Mouse (Mus musculus) forebrain, embryonic 13.5 days (tissue): ENCODE measurements at regions not wholly inside any gene's neighbourhood (a gene's known extent, or its start where the extent isn't known, plus 50 kb on each side); places are given as distances from the start of the nearest gene placed in this dataset.

Source experiments
- ATAC-seq: fragments of 200-750 bp; cut with Nextera tagmentation; 2 replicates; pipeline ENCODE4 v1.8.0; 2017
- H3K27ac ChIP-seq: fragments of 300-500 bp; sonication (generic); 2 replicates; pipeline ENCODE4 v1.5.1; 2015; ENCODE audit warnings: inconsistent platforms, mild to moderate bottlenecking, moderate library complexity
- H3K27me3 ChIP-seq: fragments of 300-500 bp; sonication (generic); 2 replicates; pipeline ENCODE4 v1.6.1; 2015; ENCODE audit warnings: mild to moderate bottlenecking, inconsistent platforms
- H3K36me3 ChIP-seq: fragments of 300-500 bp; sonication (generic); 2 replicates; pipeline ENCODE4 v1.6.1; 2015; ENCODE audit warnings: mild to moderate bottlenecking, inconsistent platforms; ENCODE audit not compliant: poor library complexity, severe bottlenecking
- H3K4me1 ChIP-seq: fragments of 300-500 bp; sonication (generic); 2 replicates; pipeline ENCODE4 v1.6.1; 2015; ENCODE audit warnings: inconsistent platforms
- H3K4me2 ChIP-seq: fragments of 300-500 bp; sonication (generic); 2 replicates; pipeline ENCODE4 v1.6.1; 2015; ENCODE audit warnings: inconsistent platforms, mild to moderate bottlenecking, moderate library complexity
- H3K4me3 ChIP-seq: fragments of 300-500 bp; sonication (generic); 2 replicates; pipeline ENCODE4 v1.5.1; 2015; ENCODE audit warnings: mild to moderate bottlenecking, inconsistent platforms
- H3K9ac ChIP-seq: fragments of 300-500 bp; sonication (generic); 2 replicates; pipeline ENCODE4 v1.6.1; 2015; ENCODE audit warnings: mild to moderate bottlenecking, inconsistent platforms
- H3K9me3 ChIP-seq: fragments of 300-500 bp; sonication (generic); replicated peaks from 2 replicates; pipeline ENCODE4 v1.6.1; 2016; ENCODE audit warnings: inconsistent platforms
- WGBS: fragments of 180-500 bp; shearing (Covaris S2); methylation state at CpG from one replicate; pipeline ENCODE4 v1.1.7; 2015; 5-methylcytosine and 5-hydroxymethylcytosine counted together

- H3K4me1 ChIP-seq: no peaks in the 10 kb centered on the region
- no peak overlapping the region for H3K4me2 ChIP-seq
- no peak overlapping the region for H3K4me3 ChIP-seq
- no peak overlapping the region for H3K9ac ChIP-seq
- H3K27ac ChIP-seq: no peak overlapping the region
- no peaks in the 10 kb centered on the region for H3K27me3 ChIP-seq
- 65% methylated on average over 5 of the region's 5 CpGs for WGBS
- no peaks in the 10 kb centered on the region for H3K36me3 ChIP-seq
- H3K9me3 ChIP-seq: no peaks in the 10 kb centered on the region
- no peak for ATAC-seq
Measured at GRCm38 (mm10) chr6:93152431-93153208, 209.3 kb upstream of the Adamts9 start.

DNA sequence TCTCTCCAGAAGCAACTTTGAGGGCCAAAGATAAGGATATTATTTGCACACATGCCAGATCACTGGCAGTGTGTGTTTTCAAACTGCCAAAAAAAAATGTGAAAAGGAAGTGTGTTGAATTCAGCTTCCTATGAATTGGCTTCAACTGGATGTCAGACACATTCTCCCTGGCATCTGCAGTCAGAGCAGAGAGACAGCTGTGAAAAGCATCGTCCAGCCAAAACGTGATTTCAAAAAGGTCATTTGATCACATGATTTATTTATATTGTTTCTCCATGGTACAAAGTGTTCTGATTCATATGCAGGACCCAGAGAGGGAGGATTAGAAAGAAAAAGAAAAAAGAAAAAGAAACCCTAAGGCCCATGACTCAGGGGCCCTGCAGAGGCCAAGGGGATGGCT is 207.2 kb upstream of the Adamts9 start:
- no peaks in the 10 kb centered on the region for H3K27me3 ChIP-seq
- H3K9ac ChIP-seq: no peak overlapping the region
- H3K27ac ChIP-seq: no peak overlapping the region
- no peaks in the 10 kb centered on the region for H3K36me3 ChIP-seq
- WGBS: 44% methylated on average over 2 of the region's 2 CpGs
- H3K4me2 ChIP-seq: no peak overlapping the region
- no peak for ATAC-seq
- no peaks in the 10 kb centered on the region for H3K4me1 ChIP-seq
- H3K4me3 ChIP-seq: no peak overlapping the region
- H3K9me3 ChIP-seq: no peaks in the 10 kb centered on the region; the same call in 1 of the 2 replicates

GRCm38 (mm10) chr6:93149956-93150355 is 206.7 kb upstream of the Adamts9 start:
- H3K4me2 ChIP-seq: no peak overlapping the region
- no peaks in the 10 kb centered on the region for H3K27me3 ChIP-seq
- no peak overlapping the region for H3K4me3 ChIP-seq
- H3K36me3 ChIP-seq: no peaks in the 10 kb centered on the region
- H3K4me1 ChIP-seq: no peaks in the 10 kb centered on the region
- WGBS: 36% methylated on average over 4 of the region's 4 CpGs
- no peak overlapping the region for H3K9ac ChIP-seq
- H3K27ac ChIP-seq: no peak overlapping the region
- ATAC-seq: no peak
- no peaks in the 10 kb centered on the region; the same call in 1 of the 2 replicates for H3K9me3 ChIP-seq

DNA sequence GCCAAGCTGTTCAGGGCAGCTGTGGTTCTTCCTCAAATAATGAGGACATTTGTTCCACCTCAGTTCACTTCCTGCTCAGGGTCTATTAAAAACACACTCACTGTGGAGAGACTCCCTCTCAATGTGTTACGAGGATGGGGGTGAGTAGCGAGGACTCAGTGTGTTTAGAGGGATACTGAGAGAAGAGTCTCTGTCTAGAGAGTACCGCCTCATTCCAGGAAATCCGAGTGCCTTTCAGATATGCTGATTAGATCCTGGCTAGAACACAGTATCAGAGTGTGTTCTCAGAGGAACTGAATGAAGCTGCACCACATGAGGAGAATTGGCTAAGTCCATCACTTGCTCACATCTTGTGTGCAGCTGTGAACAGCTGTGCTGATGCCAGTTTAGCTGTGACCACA is 197.0 kb upstream of the Adamts9 start:
- no peaks in the 10 kb centered on the region for H3K36me3 ChIP-seq
- H3K4me2 ChIP-seq: no peak overlapping the region
- 0 out of 2 replicates have a peak, but pooled peaks cover 8% of the 10 kb centered on the region for H3K4me1 ChIP-seq
- H3K27ac ChIP-seq: no peak overlapping the region
- no peak overlapping the region for H3K4me3 ChIP-seq
- WGBS: 31% methylated on average over 4 of the region's 4 CpGs
- H3K27me3 ChIP-seq: no peaks in the 10 kb centered on the region
- no peak for ATAC-seq
- no peaks in the 10 kb centered on the region for H3K9me3 ChIP-seq
- H3K9ac ChIP-seq: no peak overlapping the region

GRCm38 (mm10) chr6:93133940-93134339 is 190.6 kb upstream of the Adamts9 start:
- no peak overlapping the region for H3K4me2 ChIP-seq
- no peak overlapping the region for H3K27ac ChIP-seq
- ATAC-seq: no peak
- H3K36me3 ChIP-seq: no peaks in the 10 kb centered on the region
- 84% methylated on average over 5 of the region's 5 CpGs for WGBS
- no peak overlapping the region for H3K4me3 ChIP-seq
- H3K4me1 ChIP-seq: peaks cover 7% of the 10 kb centered on the region; the same call in 1 of the 2 replicates
- H3K9me3 ChIP-seq: no peaks in the 10 kb centered on the region
- H3K9ac ChIP-seq: no peak overlapping the region
- peaks cover 3% of the 10 kb centered on the region; the same call in 1 of the 2 replicates for H3K27me3 ChIP-seq

DNA sequence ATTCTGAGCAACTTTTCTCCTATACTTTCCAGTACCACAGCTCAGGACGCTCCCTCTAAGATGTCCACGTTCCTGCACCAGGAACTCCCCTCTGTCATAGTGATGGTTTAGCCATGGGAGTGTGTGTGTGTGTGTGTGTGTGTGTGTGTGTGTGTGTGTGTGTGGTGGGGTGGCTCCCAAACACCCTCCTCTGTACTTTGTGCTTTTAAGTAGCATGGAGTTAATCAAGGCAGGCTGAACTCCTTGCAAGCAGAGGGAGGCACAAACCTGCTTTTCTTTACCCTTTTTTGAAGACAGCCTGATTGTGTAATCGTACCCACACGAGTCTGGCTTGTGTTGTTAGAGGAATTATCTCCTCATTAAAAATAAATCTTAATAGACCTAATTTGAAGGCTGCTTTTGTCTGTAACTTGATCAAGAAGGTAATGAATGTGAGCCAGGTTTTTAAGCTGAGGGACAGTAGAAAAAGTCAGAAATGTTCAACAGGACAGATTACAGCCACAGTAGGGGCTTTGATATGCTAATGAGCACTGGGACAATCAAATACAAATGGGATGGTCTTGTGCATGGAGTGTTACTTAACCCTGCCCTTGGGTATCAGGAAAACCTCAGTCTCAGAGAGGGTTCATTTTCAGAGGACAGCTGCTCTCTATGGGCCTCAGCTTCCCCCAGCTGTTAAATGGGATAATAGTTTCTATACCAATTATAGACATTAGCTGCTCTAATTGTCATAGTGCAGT is 187.8 kb upstream of the Adamts9 start:
- Histone ChIP-seq H3K9ac (no peak overlapping the region), H3K27ac (no peak overlapping the region), H3K36me3 (no peaks in the 10 kb centered on the region), H3K4me1 (peaks cover 7% of the 10 kb centered on the region; the same call in 1 of the 2 replicates), H3K4me3 (no peak overlapping the region), H3K27me3 (peaks cover 3% of the 10 kb centered on the region; the same call in 1 of the 2 replicates), H3K9me3 (no peaks in the 10 kb centered on the region), H3K4me2 (no peak overlapping the region)
- ATAC-seq: no peak
- 19% methylated on average over 4 of the region's 4 CpGs for WGBS

DNA sequence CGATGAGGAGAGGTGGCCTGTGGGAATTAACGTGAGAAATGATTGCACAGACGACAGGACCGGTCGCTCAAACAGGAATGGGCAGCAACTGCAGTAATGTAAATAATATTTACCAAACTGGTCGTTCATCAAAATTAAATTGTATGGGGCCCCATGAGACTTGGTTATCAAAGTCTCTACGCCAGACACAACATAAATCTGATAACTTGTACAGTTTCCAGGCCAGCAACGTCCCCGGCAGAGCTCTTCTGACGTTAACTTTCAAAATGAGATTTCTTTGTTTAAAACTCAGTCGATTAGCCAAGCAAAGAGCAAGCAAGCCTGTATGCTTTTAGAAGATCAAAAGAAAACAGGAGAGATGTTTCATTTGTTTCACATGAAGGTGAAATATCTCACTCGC is 176.2 kb upstream of the Adamts9 start:
- Histone ChIP-seq H3K4me2 (no peak overlapping the region), H3K4me1 (peaks cover 7% of the 10 kb centered on the region; the same call in 1 of the 2 replicates), H3K9ac (no peak overlapping the region), H3K36me3 (no peaks in the 10 kb centered on the region), H3K9me3 (no peaks in the 10 kb centered on the region), H3K4me3 (no peak overlapping the region), H3K27ac (no peak overlapping the region), H3K27me3 (no peaks in the 10 kb centered on the region)
- ATAC-seq: no peak
- WGBS: 74% methylated on average over 12 of the region's 12 CpGs

DNA sequence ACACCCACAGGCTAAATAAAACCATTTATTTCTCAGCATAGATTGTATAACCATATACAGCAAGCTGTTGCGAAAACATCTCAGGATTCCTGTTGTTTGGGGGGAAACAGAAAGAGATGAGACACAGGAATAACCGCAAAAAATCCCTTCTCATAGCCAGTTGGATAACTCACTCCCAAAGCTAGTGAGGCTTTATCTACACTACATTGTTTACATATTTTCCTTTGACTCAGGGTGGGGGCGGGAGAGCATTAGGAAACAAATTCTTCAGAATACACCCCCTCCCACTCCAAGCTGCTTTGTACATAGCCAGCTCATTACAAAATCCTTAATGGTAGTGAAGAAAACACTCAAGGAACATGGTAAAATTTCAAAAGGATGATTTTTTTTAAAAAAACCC is 170.1 kb upstream of the Adamts9 start:
- H3K36me3 ChIP-seq: no peaks in the 10 kb centered on the region
- H3K27ac ChIP-seq: no peak overlapping the region
- ATAC-seq: no peak
- no peak overlapping the region for H3K4me2 ChIP-seq
- no peak overlapping the region for H3K4me3 ChIP-seq
- no peaks in the 10 kb centered on the region for H3K4me1 ChIP-seq
- 0 out of 2 replicates have a peak, but pooled peaks cover 6% of the 10 kb centered on the region for H3K9me3 ChIP-seq
- WGBS: 90% methylated on average over 3 of the region's 3 CpGs
- no peaks in the 10 kb centered on the region for H3K27me3 ChIP-seq
- H3K9ac ChIP-seq: no peak overlapping the region

GRCm38 (mm10) chr6:93094730-93095360 is 151.6 kb upstream of the Adamts9 start:
- no peak overlapping the region for H3K9ac ChIP-seq
- 8% methylated on average over 5 of the region's 5 CpGs for WGBS
- no peaks in the 10 kb centered on the region for H3K4me1 ChIP-seq
- no peaks in the 10 kb centered on the region for H3K36me3 ChIP-seq
- no peak for ATAC-seq
- H3K4me2 ChIP-seq: no peak overlapping the region
- no peak overlapping the region for H3K27ac ChIP-seq
- H3K9me3 ChIP-seq: no peaks in the 10 kb centered on the region
- H3K27me3 ChIP-seq: no peaks in the 10 kb centered on the region; the same call in 1 of the 2 replicates
- no peak overlapping the region for H3K4me3 ChIP-seq

DNA sequence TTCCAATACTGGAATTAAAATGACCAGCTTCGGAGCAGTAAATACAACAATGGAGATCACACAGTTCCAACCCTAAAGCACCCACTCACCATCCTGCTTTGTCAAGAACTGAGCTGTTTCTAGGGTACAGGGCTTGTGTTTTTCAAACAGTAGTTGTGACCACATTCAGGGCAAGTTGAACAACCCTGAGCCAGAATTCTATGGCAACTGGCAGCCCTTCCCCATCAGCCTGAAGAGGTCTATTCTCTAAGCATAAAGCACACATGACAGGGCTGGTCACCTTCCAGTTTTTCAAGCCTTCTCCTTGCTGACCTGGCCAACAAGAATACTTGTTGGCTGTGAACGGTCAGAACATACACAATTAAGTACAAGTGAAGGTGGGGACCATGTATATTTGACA is 150.5 kb upstream of the Adamts9 start:
- Histone ChIP-seq H3K9ac (no peak overlapping the region), H3K9me3 (no peaks in the 10 kb centered on the region), H3K4me3 (no peak overlapping the region), H3K4me1 (no peaks in the 10 kb centered on the region), H3K27me3 (no peaks in the 10 kb centered on the region; the same call in 1 of the 2 replicates), H3K27ac (no peak overlapping the region), H3K4me2 (no peak overlapping the region), H3K36me3 (no peaks in the 10 kb centered on the region)
- 64% methylated on average over 2 of the region's 2 CpGs for WGBS
- ATAC-seq: no peak

- Histone ChIP-seq H3K36me3 (no peaks in the 10 kb centered on the region), H3K27ac (no peak overlapping the region), H3K9me3 (no peaks in the 10 kb centered on the region), H3K4me3 (no peak overlapping the region), H3K27me3 (no peaks in the 10 kb centered on the region), H3K4me1 (no peaks in the 10 kb centered on the region), H3K4me2 (no peak overlapping the region), H3K9ac (no peak overlapping the region)
- WGBS: 93% methylated on average over 2 of the region's 2 CpGs
- ATAC-seq: no peak
Measured at GRCm38 (mm10) chr6:93087329-93087728, 144.0 kb upstream of the Adamts9 start.

- 74% methylated on average over 1 of the region's 1 CpGs for whole genome bisulfite sequencing
- Histone ChIP-seq H3K27me3 (no peaks in the 10 kb centered on the region), H3K4me3 (no peak overlapping the region), H3K27ac (no peak overlapping the region), H3K9me3 (no peaks in the 10 kb centered on the region), H3K4me2 (no peak overlapping the region), H3K9ac (no peak overlapping the region), H3K4me1 (no peaks in the 10 kb centered on the region), H3K36me3 (no peaks in the 10 kb centered on the region)
- no peak for ATAC-seq
Measured at GRCm38 (mm10) chr6:93084286-93084685, 141.0 kb upstream of the Adamts9 start.
